11 mouse cellular contexts compared by ENCODE assay signal in genomic region chr10:28164250-28164649, GRCm38 (mm10).
A peak's percentile ranks its signal among the peaks of the same experiment; 100 is the strongest.
DNase-seq lines count a peak whose midpoint lies in the region; ATAC-seq and TF ChIP-seq lines count a peak whose summit lies in the region.
"Had no signal": no experiment of that assay in that cellular context is flagged by ENCODE, and none has a peak within 500 bp of the region (broad histone marks: within the 10 kb centered on the region; RNA-seq: fewer than 3 reads in every experiment).

No protein-coding gene starts in this region.

- ATAC-seq in frontal cortex, adult (ENCODE audit: low TSS enrichment) = peak; percentile 62
- no peak for ATAC-seq in lung, embryonic 14.5 days (ENCODE audit: insufficient read depth)
- no peak for ATAC-seq in lung, postnatal 0 days
- ATAC-seq: CD4-positive, CD25-positive, alpha-beta regulatory T cell, adult 4 months had no signal

- peaks cover 11% of the 10 kb centered on the region; the same call in 1 of the 2 replicates for H3K4me1 ChIP-seq in lung, embryonic 14.5 days (ENCODE audit: insufficient read depth)
- no peaks in the 10 kb centered on the region; the same call in 1 of the 2 replicates for H3K4me1 ChIP-seq in lung, postnatal 0 days (ENCODE audit: insufficient read depth, low read depth, low read length)

- TF ChIP-seq CTCF in lung, embryonic 14.5 days (IDR thresholded peaks at IDR 0.05; ENCODE audit: low read depth) = no peak
- TF ChIP-seq CTCF in lung, postnatal 0 days (IDR thresholded peaks at IDR 0.05) = no peak

- no peak overlapping the region for H3K9ac ChIP-seq in lung, embryonic 14.5 days
- H3K9ac ChIP-seq in lung, postnatal 0 days (replicated peaks; ENCODE audit: low read depth) = no peak overlapping the region
- H3K9ac ChIP-seq: neural tube, embryonic 13.5 days had no signal

- no peak overlapping the region for H3K27ac ChIP-seq in lung, embryonic 14.5 days (ENCODE audit: low read depth)
- no peak overlapping the region for H3K27ac ChIP-seq in lung, postnatal 0 days (ENCODE audit: low read length)
- H3K27ac ChIP-seq: neural tube, embryonic 13.5 days had no signal

- no peaks in the 10 kb centered on the region for H3K9me3 ChIP-seq in lung, embryonic 14.5 days (ENCODE audit: low read depth, low read length)
- H3K9me3 ChIP-seq in lung, postnatal 0 days (ENCODE audit: low read length) = no peaks in the 10 kb centered on the region
- H3K9me3 ChIP-seq: neural tube, embryonic 13.5 days had no signal

- no peak overlapping the region for H3K4me2 ChIP-seq in lung, embryonic 14.5 days
- no peak overlapping the region for H3K4me2 ChIP-seq in lung, postnatal 0 days (replicated peaks; ENCODE audit: low read depth, low read length)
- H3K4me2 ChIP-seq: neural tube, embryonic 13.5 days had no signal

- intact Hi-C loops in left cerebral cortex, postnatal 36 days (cut with DNase I) = no loop called here

- H3K4me3 ChIP-seq in lung, embryonic 14.5 days (ENCODE audit: low read depth, low read length) = no peak overlapping the region
- H3K4me3 ChIP-seq in lung, postnatal 0 days (ENCODE audit: low read depth, low read length) = no peak overlapping the region
- H3K4me3 ChIP-seq: neural tube, embryonic 13.5 days had no signal

- H3K27me3 ChIP-seq in lung, embryonic 14.5 days (ENCODE audit: insufficient read depth, low read length) = no peaks in the 10 kb centered on the region
- no peaks in the 10 kb centered on the region for H3K27me3 ChIP-seq in lung, postnatal 0 days (replicated peaks; ENCODE audit: insufficient read depth, low read length)
- H3K27me3 ChIP-seq: neural tube, embryonic 13.5 days had no signal

- no peaks in the 10 kb centered on the region for H3K36me3 ChIP-seq in lung, embryonic 14.5 days (ENCODE audit: insufficient read depth)
- no peaks in the 10 kb centered on the region for H3K36me3 ChIP-seq in lung, postnatal 0 days (ENCODE audit: insufficient read depth, low read length)
- H3K36me3 ChIP-seq: neural tube, embryonic 13.5 days had no signal

- no peak for DNase-seq in frontal cortex, postnatal 14 days (ENCODE audit: low spot score in 2 of 2)
- peak; percentile 65 for DNase-seq in lung, embryonic 14.5 days
- DNase-seq in lung, postnatal 0 days (ENCODE audit: low spot score) = no peak
- peak; percentile 44 for DNase-seq in brain, adult 2 months (ENCODE audit: low read depth, low spot score)
- peak; percentile 55 for DNase-seq in lung, postnatal 14 days
- DNase-seq in cerebellum, postnatal 36 days = no peak
- DNase-seq in left cerebral cortex, postnatal 36 days (ENCODE audit: low spot score in 2 of 2) = no peak
- DNase-seq: cerebellum, adult 9-11 months had no signal

- no peak for TF ChIP-seq EP300 in lung, postnatal 0 days (IDR thresholded peaks at IDR 0.05)

Comparison
In these comparisons a context has a peak if more than half of its experiments do, and no peak if none do; other contexts are left out.
1. DNase-seq: peak in lung, embryonic 14.5 days (single experiment), brain, adult 2 months (single experiment) and lung, postnatal 14 days (single experiment); none in frontal cortex, postnatal 14 days (0 of 2), lung, postnatal 0 days (single experiment), cerebellum, postnatal 36 days (0 of 2) and left cerebral cortex, postnatal 36 days (0 of 2).